Mouse (Mus musculus): ENCODE data around the gene Igf1. TPM values are rescaled to one million over a fixed set of nuclear protein-coding genes. Genes with fewer than 3 reads are reported as not detected.

Igf1 gene
- polyA plus RNA-seq, 1 experiment from 2014 or later = 48.9 TPM

- 41% methylated on average over 4 of the region's 4 CpGs for WGBS
- peaks cover 25% of the 10 kb centered on the region for H3K4me1 ChIP-seq
- H3K27ac ChIP-seq (replicated peaks) = no peak overlapping the region
- no peaks in the 10 kb centered on the region for H3K27me3 ChIP-seq (replicated peaks; ENCODE audit: low read depth, poor library complexity, severe bottlenecking)
- H3K36me3 ChIP-seq (replicated peaks) = no peaks in the 10 kb centered on the region
- no peak overlapping the region for H3K4me3 ChIP-seq
- DNase-seq (ENCODE audit: low spot score) = no peak
- H3K9me3 ChIP-seq = no peaks in the 10 kb centered on the region
Measured at GRCm38 (mm10) chr10:87847882-87848281, 10.2 kb upstream of the Igf1 start.

GRCm38 (mm10) chr10:87848419-87848818, 9.6 kb upstream of the Igf1 start:
- DNase-seq (ENCODE audit: low spot score) = no peak
- peaks cover 25% of the 10 kb centered on the region for H3K4me1 ChIP-seq
- H3K4me3 ChIP-seq = no peak overlapping the region
- H3K27ac ChIP-seq (replicated peaks) = no peak overlapping the region
- no peaks in the 10 kb centered on the region for H3K27me3 ChIP-seq (replicated peaks; ENCODE audit: low read depth, poor library complexity, severe bottlenecking)
- no peaks in the 10 kb centered on the region for H3K36me3 ChIP-seq (replicated peaks)
- WGBS = 69% methylated on average over 2 of the region's 2 CpGs
- H3K9me3 ChIP-seq = no peaks in the 10 kb centered on the region

DNA sequence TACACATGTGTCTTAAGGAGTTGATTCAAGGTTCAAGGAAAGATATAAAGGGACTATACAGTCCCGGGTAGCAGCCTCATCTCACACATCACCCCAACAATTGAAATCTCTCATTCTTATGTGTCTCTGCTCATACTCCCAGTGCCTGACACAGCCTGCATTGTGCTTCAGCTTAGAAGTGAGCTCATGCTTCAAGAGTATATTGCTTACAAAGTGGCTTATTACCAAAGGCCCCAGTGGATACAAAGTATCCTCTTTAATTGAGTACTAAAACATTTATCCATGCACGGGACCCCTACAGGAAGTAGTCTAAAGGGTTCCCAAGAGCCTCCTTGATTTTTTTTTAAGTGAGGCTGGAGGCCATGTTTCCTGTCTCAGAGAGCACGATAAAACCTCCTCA, 6.6 kb upstream of the Igf1 start:
- H3K36me3 ChIP-seq (replicated peaks) = no peaks in the 10 kb centered on the region
- no peak for DNase-seq (ENCODE audit: low spot score)
- no peak overlapping the region for H3K4me3 ChIP-seq
- H3K9me3 ChIP-seq = no peaks in the 10 kb centered on the region
- peaks cover 30% of the 10 kb centered on the region for H3K4me1 ChIP-seq
- H3K27ac ChIP-seq (replicated peaks) = no peak overlapping the region
- H3K27me3 ChIP-seq (replicated peaks; ENCODE audit: low read depth, poor library complexity, severe bottlenecking) = no peaks in the 10 kb centered on the region
- WGBS = 59% methylated on average over 3 of the region's 3 CpGs

- peak; percentile 78 for DNase-seq (ENCODE audit: low spot score)
- Histone ChIP-seq H3K27me3 (replicated peaks; ENCODE audit: low read depth, poor library complexity, severe bottlenecking) (no peaks in the 10 kb centered on the region), H3K4me1 (peaks cover 51% of the 10 kb centered on the region), H3K9me3 (no peaks in the 10 kb centered on the region), H3K4me3 (no peak overlapping the region), H3K36me3 (replicated peaks) (no peaks in the 10 kb centered on the region), H3K27ac (replicated peaks) (no peak overlapping the region)
- 3% methylated on average over 5 of the region's 5 CpGs for WGBS
Measured at GRCm38 (mm10) chr10:87854408-87854807, 3.7 kb upstream of the Igf1 start.

DNA sequence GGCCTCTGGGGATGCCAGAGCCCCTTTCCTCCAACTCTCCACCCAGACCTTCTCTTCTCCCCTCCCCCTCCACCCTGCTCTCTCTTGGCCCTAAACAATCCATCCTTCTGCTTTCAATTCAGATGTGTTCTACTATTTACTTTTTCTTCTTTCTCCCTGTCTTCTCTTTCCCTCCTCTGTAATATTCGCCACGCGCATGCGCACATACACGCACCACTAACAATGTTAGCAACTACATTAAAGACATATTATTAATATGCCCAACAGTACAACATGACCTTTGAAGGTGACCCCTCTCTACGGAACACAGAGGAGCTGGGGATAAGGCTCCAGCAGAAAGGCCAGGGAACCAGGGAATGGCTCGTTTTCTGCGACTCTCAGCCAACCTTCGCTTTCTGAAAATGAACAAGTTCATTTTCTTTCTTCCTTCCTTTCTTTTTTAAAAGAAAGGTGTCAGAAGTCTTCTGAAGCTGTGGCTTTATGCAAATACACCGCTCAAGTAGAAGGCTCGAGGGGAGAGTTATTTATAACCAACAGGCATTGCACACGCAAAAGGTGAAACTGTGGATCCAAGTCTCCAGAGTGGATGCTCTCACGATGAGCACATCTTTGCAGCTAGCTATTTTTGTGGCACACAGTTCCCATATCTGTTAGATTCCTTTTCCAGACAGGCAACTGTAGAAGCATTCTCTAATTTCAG, 2.5 kb upstream of the Igf1 start:
- H3K27ac ChIP-seq (replicated peaks) = peak overlapping the region; percentile 91
- no peaks in the 10 kb centered on the region for H3K27me3 ChIP-seq (replicated peaks; ENCODE audit: low read depth, poor library complexity, severe bottlenecking)
- H3K4me3 ChIP-seq = no peak overlapping the region
- 80% methylated on average over 13 of the region's 13 CpGs for WGBS
- peaks cover 62% of the 10 kb centered on the region for H3K4me1 ChIP-seq
- no peaks in the 10 kb centered on the region for H3K36me3 ChIP-seq (replicated peaks)
- no peaks in the 10 kb centered on the region for H3K9me3 ChIP-seq
- no peak for DNase-seq (ENCODE audit: low spot score)

- Histone ChIP-seq H3K9me3 (no peaks in the 10 kb centered on the region), H3K36me3 (replicated peaks) (no peaks in the 10 kb centered on the region), H3K4me3 (no peak overlapping the region), H3K27ac (replicated peaks) (peak overlapping the region; percentile 91), H3K4me1 (peaks cover 77% of the 10 kb centered on the region), H3K27me3 (replicated peaks; ENCODE audit: low read depth, poor library complexity, severe bottlenecking) (no peaks in the 10 kb centered on the region)
- WGBS = 61% methylated on average over 8 of the region's 8 CpGs
- no peak for DNase-seq (ENCODE audit: low spot score)
Measured at GRCm38 (mm10) chr10:87857215-87857955, 680 bp upstream of the Igf1 start.

- WGBS = 31% methylated on average over 6 of the region's 6 CpGs
- no peaks in the 10 kb centered on the region for H3K9me3 ChIP-seq
- H3K27ac ChIP-seq (replicated peaks) = peak overlapping the region; percentile 91
- no peaks in the 10 kb centered on the region for H3K27me3 ChIP-seq (replicated peaks; ENCODE audit: low read depth, poor library complexity, severe bottlenecking)
- H3K36me3 ChIP-seq (replicated peaks) = no peaks in the 10 kb centered on the region
- peaks cover 91% of the 10 kb centered on the region for H3K4me1 ChIP-seq
- peak; percentile 34 for DNase-seq (ENCODE audit: low spot score)
- H3K4me3 ChIP-seq = peak overlapping the region; percentile 62
Measured at GRCm38 (mm10) chr10:87858939-87859338, 874 bp downstream of the Igf1 start.

DNA sequence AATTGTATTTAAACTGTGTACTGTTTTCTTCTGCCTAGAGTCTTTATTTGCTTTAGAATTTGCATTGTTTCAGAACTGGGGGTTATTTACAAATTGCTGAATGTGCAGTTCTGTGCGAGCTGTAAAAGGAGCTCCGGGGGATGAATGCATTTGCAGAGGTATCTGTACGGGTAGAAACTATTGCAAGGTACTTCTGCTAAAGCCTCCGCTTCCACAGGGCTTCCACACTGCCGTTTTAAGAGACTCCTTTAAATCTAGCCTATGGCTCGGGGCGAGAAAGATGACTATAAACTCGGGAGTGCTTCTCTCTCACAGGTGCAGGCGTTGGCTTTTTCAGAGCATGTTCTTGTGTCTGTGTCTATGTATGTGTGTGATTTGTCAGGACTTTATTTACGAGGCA, 1.4 kb downstream of the Igf1 start:
- Histone ChIP-seq H3K4me1 (peaks cover 96% of the 10 kb centered on the region), H3K9me3 (no peaks in the 10 kb centered on the region), H3K27me3 (replicated peaks; ENCODE audit: low read depth, poor library complexity, severe bottlenecking) (no peaks in the 10 kb centered on the region), H3K4me3 (peak overlapping the region; percentile 62), H3K27ac (replicated peaks) (peak overlapping the region; percentile 91), H3K36me3 (replicated peaks) (peaks cover under 1% of the 10 kb centered on the region; the same call in 1 of the 2 replicates)
- WGBS = 15% methylated on average over 10 of the region's 10 CpGs
- DNase-seq (ENCODE audit: low spot score) = peak; percentile 31

DNA sequence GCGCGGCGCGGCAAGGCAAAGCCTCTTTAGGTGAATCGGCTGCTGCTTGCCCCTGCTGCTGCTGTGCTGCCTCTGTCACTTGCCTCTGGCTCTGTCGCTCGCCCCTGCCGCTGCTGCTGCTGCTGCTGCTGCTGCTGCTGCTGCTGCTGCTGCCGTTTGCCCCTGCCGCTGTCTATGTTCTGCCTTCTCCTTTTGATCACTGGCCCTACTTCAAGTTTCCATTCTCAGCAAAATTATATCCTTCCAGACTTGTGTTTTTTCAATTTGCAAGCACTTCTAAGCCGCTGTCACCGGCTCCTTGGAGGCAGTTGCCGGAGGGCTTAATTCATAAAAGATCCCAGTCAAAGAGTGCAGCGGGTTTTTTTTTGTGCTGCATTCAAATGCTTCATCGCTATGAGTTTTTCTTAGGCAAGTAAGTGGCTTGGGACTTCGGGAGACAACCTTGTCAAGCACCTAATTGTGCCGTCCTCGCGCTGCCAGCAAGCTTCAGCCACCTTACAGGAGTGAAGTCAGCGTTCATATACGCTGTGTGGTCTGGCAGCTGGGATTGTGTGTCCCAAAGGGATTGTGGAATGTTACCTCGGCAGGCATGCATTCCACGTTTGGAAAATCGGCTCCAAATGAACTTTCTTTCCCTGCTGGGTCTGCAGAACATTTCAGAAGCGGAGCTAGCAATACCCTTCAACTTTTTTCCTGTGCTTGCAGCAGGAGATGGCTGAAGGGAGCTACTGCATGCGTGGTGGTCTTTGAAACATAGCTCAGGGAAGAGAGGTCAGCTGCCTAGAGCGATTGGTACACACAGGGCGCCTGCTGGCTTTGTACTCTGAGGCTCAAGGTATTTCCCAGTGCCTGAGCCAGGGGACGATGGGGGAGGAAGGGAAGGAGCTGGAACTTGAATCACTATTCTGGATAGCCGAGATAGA, 2.4 kb downstream of the Igf1 start:
- H3K9me3 ChIP-seq = no peaks in the 10 kb centered on the region
- H3K27ac ChIP-seq (replicated peaks) = peak overlapping the region; percentile 91
- H3K36me3 ChIP-seq (replicated peaks) = peaks cover 11% of the 10 kb centered on the region; the same call in 1 of the 2 replicates
- peak; percentile 79 for DNase-seq (ENCODE audit: low spot score)
- WGBS = 1% methylated on average over 30 of the region's 30 CpGs
- peak overlapping the region; percentile 62 for H3K4me3 ChIP-seq
- H3K27me3 ChIP-seq (replicated peaks; ENCODE audit: low read depth, poor library complexity, severe bottlenecking) = no peaks in the 10 kb centered on the region
- H3K4me1 ChIP-seq = peaks cover 93% of the 10 kb centered on the region

DNA sequence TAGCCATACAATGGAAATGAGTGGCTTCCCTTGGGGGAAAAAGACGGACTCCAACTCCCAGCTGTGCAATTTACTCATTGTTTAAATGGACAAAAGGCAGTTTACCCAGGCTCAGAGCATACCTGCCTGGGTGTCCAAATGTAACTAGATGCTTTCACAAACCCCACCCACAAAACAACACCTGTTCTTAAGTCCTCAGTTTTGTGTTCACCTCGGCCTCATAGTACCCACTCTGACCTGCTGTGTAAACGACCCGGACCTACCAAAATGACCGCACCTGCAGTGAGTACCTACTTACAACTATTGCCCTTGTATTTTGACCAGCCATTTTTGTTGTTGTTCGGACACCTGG, 3.0 kb downstream of the Igf1 start:
- H3K27me3 ChIP-seq (replicated peaks; ENCODE audit: low read depth, poor library complexity, severe bottlenecking) = no peaks in the 10 kb centered on the region
- peaks cover 88% of the 10 kb centered on the region for H3K4me1 ChIP-seq
- peaks cover 15% of the 10 kb centered on the region; the same call in 1 of the 2 replicates for H3K36me3 ChIP-seq (replicated peaks)
- no peak for DNase-seq (ENCODE audit: low spot score)
- peak overlapping the region; percentile 91 for H3K27ac ChIP-seq (replicated peaks)
- H3K4me3 ChIP-seq = peak overlapping the region; percentile 62
- WGBS = 51% methylated on average over 6 of the region's 6 CpGs
- no peaks in the 10 kb centered on the region for H3K9me3 ChIP-seq

DNA sequence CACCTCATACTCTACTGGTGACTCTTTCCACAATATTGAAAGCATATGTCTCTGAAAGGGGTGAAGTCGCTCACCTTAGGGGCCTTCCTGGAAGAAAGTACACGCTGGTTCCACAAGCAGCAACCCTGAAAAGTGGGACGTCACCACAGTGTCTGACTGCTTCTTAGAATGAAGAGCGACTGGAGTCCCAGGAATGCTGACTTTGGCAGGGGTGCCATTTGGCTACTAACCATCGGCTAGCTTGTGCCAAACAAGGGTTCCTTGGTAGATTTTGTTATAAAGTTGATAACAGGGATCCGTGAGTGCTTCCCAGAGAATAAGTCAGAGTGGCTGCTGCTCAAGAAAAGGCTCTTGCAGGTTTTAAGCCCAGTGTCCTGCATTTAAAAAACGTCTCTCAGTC, 4.8 kb downstream of the Igf1 start:
- peaks cover 88% of the 10 kb centered on the region for H3K4me1 ChIP-seq
- 54% methylated on average over 7 of the region's 7 CpGs for WGBS
- H3K9me3 ChIP-seq = no peaks in the 10 kb centered on the region
- peaks cover 15% of the 10 kb centered on the region; the same call in 1 of the 2 replicates for H3K36me3 ChIP-seq (replicated peaks)
- H3K27me3 ChIP-seq (replicated peaks; ENCODE audit: low read depth, poor library complexity, severe bottlenecking) = no peaks in the 10 kb centered on the region
- peak overlapping the region; percentile 23; the same call in 1 of the 2 replicates for H3K4me3 ChIP-seq
- DNase-seq (ENCODE audit: low spot score) = peak; percentile 12
- peak overlapping the region; percentile 74 for H3K27ac ChIP-seq (replicated peaks)

- Histone ChIP-seq H3K36me3 (replicated peaks) (peaks cover 15% of the 10 kb centered on the region; the same call in 1 of the 2 replicates), H3K27me3 (replicated peaks; ENCODE audit: low read depth, poor library complexity, severe bottlenecking) (no peaks in the 10 kb centered on the region), H3K4me3 (peak overlapping the region; percentile 23; the same call in 1 of the 2 replicates), H3K27ac (replicated peaks) (peak overlapping the region; percentile 74), H3K9me3 (no peaks in the 10 kb centered on the region), H3K4me1 (peaks cover 87% of the 10 kb centered on the region)
- WGBS = 55% methylated on average over 4 of the region's 4 CpGs
- peak; percentile 25 for DNase-seq (ENCODE audit: low spot score)
Measured at GRCm38 (mm10) chr10:87863326-87863725, 5.3 kb downstream of the Igf1 start.

Data from embryonic facial prominence, embryonic 10.5 days (tissue).